Mouse (Mus musculus) lung, embryonic 15.5 days (tissue): Measurements from ENCODE around the gene Mrps2. TPM values are rescaled to one million over a fixed set of nuclear protein-coding genes. Genes with fewer than 3 reads are reported as not detected.

Experiments
- ATAC-seq: fragments of 200-750 bp; cut with Nextera tagmentation; 2 replicates; pipeline ENCODE4 v1.8.0; 2017; ENCODE audit warnings: moderate number of reproducible peaks, borderline replicate concordance; ENCODE audit not compliant: low FRiP score, low TSS enrichment; ENCODE audit errors: extremely low read depth
- H3K27ac ChIP-seq: fragments of 300-500 bp; sonication (generic); 2 replicates; pipeline ENCODE4 v1.5.1; 2015; ENCODE audit warnings: moderate library complexity, mild to moderate bottlenecking, inconsistent platforms
- H3K27me3 ChIP-seq: fragments of 300-500 bp; sonication (generic); 2 replicates; pipeline ENCODE4 v1.6.1; 2015; ENCODE audit warnings: inconsistent platforms
- H3K36me3 ChIP-seq: fragments of 300-500 bp; sonication (generic); 2 replicates; pipeline ENCODE4 v1.6.1; 2015; ENCODE audit warnings: inconsistent platforms
- H3K4me1 ChIP-seq: fragments of 300-500 bp; sonication (generic); 2 replicates; pipeline ENCODE4 v1.6.1; 2015; ENCODE audit warnings: inconsistent platforms
- H3K4me2 ChIP-seq: fragments of 300-500 bp; sonication (generic); 2 replicates; pipeline ENCODE4 v1.6.1; 2015; ENCODE audit warnings: inconsistent platforms, mild to moderate bottlenecking, moderate library complexity
- H3K4me3 ChIP-seq: fragments of 300-500 bp; sonication (generic); 2 replicates; pipeline ENCODE4 v1.5.1; 2015; ENCODE audit warnings: mild to moderate bottlenecking, inconsistent platforms
- H3K9ac ChIP-seq: fragments of 300-500 bp; sonication (generic); 2 replicates; pipeline ENCODE4 v1.6.1; 2015; ENCODE audit warnings: inconsistent platforms
- H3K9me3 ChIP-seq: fragments of 300-500 bp; sonication (generic); 2 replicates; pipeline ENCODE4 v1.6.1; 2016; ENCODE audit warnings: inconsistent platforms
- WGBS: fragments of 180-500 bp; shearing (Covaris S2); methylation state at CpG from one replicate; pipeline ENCODE4 v1.1.7; 2015; 5-methylcytosine and 5-hydroxymethylcytosine counted together
- polyA plus RNA-seq: library from polyadenylated mRNA; unstranded; fragments of >200 nt; fragmentation: Nextera tagmentation; extraction: Ambion mirVana; gene quantifications from 2 replicates; pipeline ENCODE4 v1.2.1, GENCODE M21; 2015

The Mrps2 gene
- polyA plus RNA-seq: 53.0 and 53.7 TPM in 2 replicates

GRCm38 (mm10) chr2:28467860-28468485 is at the start of gene Mrps2:
Gene Mrps2 (plus strand): TSS chr2:28468066.
- Histone ChIP-seq H3K9ac (peak within 1 kb of the TSS; percentile 97), H3K9me3 (peaks cover 4% of the 10 kb centered on the region), H3K4me2 (peak within 1 kb of the TSS; percentile 68), H3K36me3 (peaks cover 40% of the 10 kb centered on the region), H3K27ac (no peak within 1 kb of the TSS), H3K27me3 (peaks cover 6% of the 10 kb centered on the region; the same call in 1 of the 2 replicates), H3K4me3 (peak within 1 kb of the TSS; percentile 86), H3K4me1 (peaks cover 17% of the 10 kb centered on the region)
- under 1% methylated on average over 52 of the region's 52 CpGs for WGBS
- ATAC-seq: peak; percentile 92

DNA sequence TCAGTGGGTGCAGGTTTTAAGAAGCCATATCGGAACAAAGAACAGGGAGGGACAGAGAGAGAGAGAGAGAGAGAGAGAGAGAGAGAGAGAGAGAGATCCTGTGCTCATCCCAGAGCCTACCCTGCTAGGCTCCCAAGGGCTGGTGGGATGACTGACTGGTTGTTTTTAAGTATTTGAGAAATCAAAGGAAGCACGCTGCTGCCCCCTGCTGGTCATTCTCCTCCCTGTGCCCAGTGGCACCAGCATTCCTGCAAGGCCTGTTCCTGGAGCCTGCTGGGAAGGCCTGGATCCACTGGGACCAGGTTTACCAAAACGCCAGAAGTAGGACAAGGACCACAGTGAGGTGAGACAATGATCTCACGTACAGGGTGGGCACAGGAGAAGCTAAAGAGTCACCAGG is 48.0 kb upstream of the Mrps2 start:
- no peaks in the 10 kb centered on the region for H3K27me3 ChIP-seq
- no peak overlapping the region for H3K9ac ChIP-seq
- no peak overlapping the region for H3K4me3 ChIP-seq
- H3K4me2 ChIP-seq: no peak overlapping the region
- no peak overlapping the region for H3K27ac ChIP-seq
- no peak for ATAC-seq
- H3K36me3 ChIP-seq: no peaks in the 10 kb centered on the region
- no peaks in the 10 kb centered on the region for H3K9me3 ChIP-seq
- WGBS: 18% methylated on average over 4 of the region's 4 CpGs
- peaks cover 10% of the 10 kb centered on the region; the same call in 1 of the 2 replicates for H3K4me1 ChIP-seq

- no peak overlapping the region for H3K27ac ChIP-seq
- H3K4me3 ChIP-seq: no peak overlapping the region
- 29% methylated on average over 3 of the region's 3 CpGs for WGBS
- H3K4me1 ChIP-seq: no peaks in the 10 kb centered on the region
- no peaks in the 10 kb centered on the region for H3K27me3 ChIP-seq
- ATAC-seq: no peak
- H3K36me3 ChIP-seq: no peaks in the 10 kb centered on the region
- H3K9me3 ChIP-seq: no peaks in the 10 kb centered on the region
- H3K9ac ChIP-seq: no peak overlapping the region
- H3K4me2 ChIP-seq: no peak overlapping the region
Measured at GRCm38 (mm10) chr2:28423167-28423566, 44.7 kb upstream of the Mrps2 start.

DNA sequence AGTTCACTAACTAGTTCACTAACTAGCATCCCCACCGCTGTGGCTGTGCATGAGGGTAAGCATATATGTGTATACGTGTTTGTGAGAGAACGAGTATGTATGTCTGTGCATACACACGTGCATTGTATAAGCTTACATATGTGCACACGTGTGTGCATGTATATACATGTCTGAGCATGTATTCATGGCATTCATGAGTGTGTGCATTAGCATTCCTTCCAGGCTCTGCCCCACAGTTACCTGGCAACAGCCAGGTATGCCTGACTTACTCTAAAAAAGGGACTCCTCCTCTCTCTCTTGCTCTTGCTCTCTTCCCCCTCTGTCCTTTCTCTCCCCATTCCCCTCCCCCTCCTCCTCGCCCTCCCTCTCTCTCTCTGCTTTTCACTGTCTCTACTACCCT is 40.6 kb upstream of the Mrps2 start:
- 0 out of 2 replicates have a peak, but pooled peaks cover 2% of the 10 kb centered on the region for H3K4me1 ChIP-seq
- no peak overlapping the region for H3K4me3 ChIP-seq
- no peak overlapping the region for H3K27ac ChIP-seq
- no peaks in the 10 kb centered on the region for H3K27me3 ChIP-seq
- H3K9ac ChIP-seq: no peak overlapping the region
- H3K4me2 ChIP-seq: no peak overlapping the region
- H3K36me3 ChIP-seq: no peaks in the 10 kb centered on the region
- ATAC-seq: no peak
- 74% methylated on average over 6 of the region's 6 CpGs for WGBS
- 0 out of 2 replicates have a peak, but pooled peaks cover 4% of the 10 kb centered on the region for H3K9me3 ChIP-seq

GRCm38 (mm10) chr2:28430846-28431245 is 37.0 kb upstream of the Mrps2 start:
- Histone ChIP-seq H3K27ac (peak overlapping the region; percentile 56), H3K4me1 (peaks cover 16% of the 10 kb centered on the region), H3K9ac (no peak overlapping the region), H3K4me3 (no peak overlapping the region), H3K4me2 (no peak overlapping the region), H3K9me3 (0 out of 2 replicates have a peak, but pooled peaks cover 4% of the 10 kb centered on the region), H3K36me3 (no peaks in the 10 kb centered on the region), H3K27me3 (no peaks in the 10 kb centered on the region)
- ATAC-seq: no peak; the same call in 1 of the 2 replicates
- 36% methylated on average over 6 of the region's 6 CpGs for whole genome bisulfite sequencing

DNA sequence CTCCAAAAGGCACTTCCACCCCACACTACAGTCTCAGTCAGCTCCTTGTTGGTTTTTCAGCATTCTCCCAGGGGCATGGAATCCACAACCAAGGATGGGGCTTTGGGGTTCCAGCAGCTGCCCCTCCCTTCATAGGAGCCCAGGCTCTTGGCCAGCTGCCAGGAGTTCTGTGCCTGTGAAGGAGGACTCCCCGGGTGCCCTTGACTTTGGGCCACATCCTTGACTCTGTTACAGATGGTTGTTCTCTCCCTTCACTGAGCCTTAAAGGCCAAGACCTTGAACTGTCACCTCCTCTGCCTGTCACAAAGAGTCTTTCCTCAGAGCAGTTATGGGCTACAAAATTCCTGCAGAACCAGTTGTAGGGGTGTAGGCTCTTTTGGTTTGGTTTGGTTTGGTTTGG is 35.1 kb upstream of the Mrps2 start:
- Histone ChIP-seq H3K27ac (peak overlapping the region; percentile 79), H3K36me3 (no peaks in the 10 kb centered on the region), H3K4me2 (no peak overlapping the region), H3K9me3 (0 out of 2 replicates have a peak, but pooled peaks cover 4% of the 10 kb centered on the region), H3K9ac (no peak overlapping the region), H3K27me3 (no peaks in the 10 kb centered on the region), H3K4me1 (peaks cover 16% of the 10 kb centered on the region), H3K4me3 (no peak overlapping the region)
- WGBS: 0% methylated on average over 1 of the region's 1 CpGs
- ATAC-seq: peak; percentile 65; the same call in 1 of the 2 replicates

GRCm38 (mm10) chr2:28433512-28433911 is 34.4 kb upstream of the Mrps2 start:
- Histone ChIP-seq H3K4me2 (no peak overlapping the region), H3K4me1 (peaks cover 16% of the 10 kb centered on the region), H3K27me3 (no peaks in the 10 kb centered on the region), H3K9me3 (0 out of 2 replicates have a peak, but pooled peaks cover 4% of the 10 kb centered on the region), H3K4me3 (no peak overlapping the region), H3K27ac (peak overlapping the region; percentile 79), H3K36me3 (no peaks in the 10 kb centered on the region), H3K9ac (no peak overlapping the region)
- ATAC-seq: no peak
- no CpG with 5 or more reads among the region's 2 CpGs for WGBS

- WGBS: 82% methylated on average over 11 of the region's 11 CpGs
- no peak overlapping the region for H3K4me2 ChIP-seq
- ATAC-seq: no peak
- H3K27me3 ChIP-seq: no peaks in the 10 kb centered on the region
- H3K4me1 ChIP-seq: peaks cover 16% of the 10 kb centered on the region
- no peaks in the 10 kb centered on the region for H3K9me3 ChIP-seq
- no peak overlapping the region for H3K4me3 ChIP-seq
- H3K36me3 ChIP-seq: no peaks in the 10 kb centered on the region
- no peak overlapping the region for H3K27ac ChIP-seq
- H3K9ac ChIP-seq: no peak overlapping the region
Measured at GRCm38 (mm10) chr2:28435401-28435800, 32.5 kb upstream of the Mrps2 start.

DNA sequence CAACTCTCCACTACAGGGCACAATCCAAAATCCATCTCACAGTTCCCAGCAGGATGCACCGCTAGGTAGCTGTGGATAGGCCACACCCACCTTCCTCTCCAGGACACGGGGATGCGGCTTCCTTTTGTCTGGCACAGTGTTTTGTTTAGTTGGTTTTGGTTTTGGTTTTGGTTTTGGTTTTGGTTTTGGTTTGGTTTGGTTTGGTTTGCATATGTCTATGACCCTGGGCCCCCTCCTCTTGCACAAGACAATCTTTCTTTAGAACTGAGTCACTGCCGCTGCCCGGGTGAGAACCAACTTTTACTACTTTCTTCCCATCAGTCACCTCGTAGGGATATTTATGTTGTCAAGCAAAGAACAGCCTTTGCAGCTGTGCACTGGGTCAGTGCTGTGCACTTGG is 27.0 kb upstream of the Mrps2 start:
- Histone ChIP-seq H3K27me3 (no peaks in the 10 kb centered on the region), H3K4me1 (no peaks in the 10 kb centered on the region), H3K9me3 (no peaks in the 10 kb centered on the region), H3K9ac (no peak overlapping the region), H3K27ac (no peak overlapping the region), H3K4me3 (no peak overlapping the region), H3K4me2 (no peak overlapping the region), H3K36me3 (no peaks in the 10 kb centered on the region)
- no peak for ATAC-seq
- 58% methylated on average over 6 of the region's 6 CpGs for WGBS

DNA sequence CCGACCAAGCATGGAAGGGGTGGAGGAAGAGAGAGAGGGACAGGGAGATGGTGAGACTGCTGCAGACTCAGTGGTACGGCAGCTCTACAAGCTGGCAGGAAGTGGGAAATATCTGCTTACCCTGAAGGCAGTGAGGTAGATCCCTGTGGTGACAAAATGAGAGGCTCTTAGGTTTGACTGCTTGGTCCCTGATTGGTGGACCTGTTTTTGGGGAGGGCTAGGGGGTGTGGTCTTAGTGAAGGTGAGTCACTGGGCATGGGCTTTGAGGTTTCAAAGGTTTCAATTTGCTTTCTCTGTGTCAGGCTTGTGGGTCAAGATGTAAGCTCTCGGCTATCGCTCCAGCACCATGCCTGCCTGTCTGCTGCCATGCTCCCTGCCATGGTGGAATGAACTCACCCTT is 22.8 kb upstream of the Mrps2 start:
- 77% methylated on average over 4 of the region's 4 CpGs for WGBS

GRCm38 (mm10) chr2:28446181-28446514 is 21.7 kb upstream of the Mrps2 start:
- peak overlapping the region; percentile 90 for H3K27ac ChIP-seq
- ATAC-seq: no peak
- H3K4me2 ChIP-seq: peak overlapping the region; percentile 98

More for the DNA sequence above, 22.8 kb upstream of the Mrps2 start:
- no peak overlapping the region for H3K9ac ChIP-seq
- H3K36me3 ChIP-seq: no peaks in the 10 kb centered on the region
- peaks cover 12% of the 10 kb centered on the region; the same call in 1 of the 2 replicates for H3K4me1 ChIP-seq
- ATAC-seq: no peak
- no peaks in the 10 kb centered on the region for H3K27me3 ChIP-seq
- H3K4me2 ChIP-seq: no peak overlapping the region
- no peak overlapping the region for H3K4me3 ChIP-seq
- H3K27ac ChIP-seq: no peak overlapping the region
- no peaks in the 10 kb centered on the region for H3K9me3 ChIP-seq

DNA sequence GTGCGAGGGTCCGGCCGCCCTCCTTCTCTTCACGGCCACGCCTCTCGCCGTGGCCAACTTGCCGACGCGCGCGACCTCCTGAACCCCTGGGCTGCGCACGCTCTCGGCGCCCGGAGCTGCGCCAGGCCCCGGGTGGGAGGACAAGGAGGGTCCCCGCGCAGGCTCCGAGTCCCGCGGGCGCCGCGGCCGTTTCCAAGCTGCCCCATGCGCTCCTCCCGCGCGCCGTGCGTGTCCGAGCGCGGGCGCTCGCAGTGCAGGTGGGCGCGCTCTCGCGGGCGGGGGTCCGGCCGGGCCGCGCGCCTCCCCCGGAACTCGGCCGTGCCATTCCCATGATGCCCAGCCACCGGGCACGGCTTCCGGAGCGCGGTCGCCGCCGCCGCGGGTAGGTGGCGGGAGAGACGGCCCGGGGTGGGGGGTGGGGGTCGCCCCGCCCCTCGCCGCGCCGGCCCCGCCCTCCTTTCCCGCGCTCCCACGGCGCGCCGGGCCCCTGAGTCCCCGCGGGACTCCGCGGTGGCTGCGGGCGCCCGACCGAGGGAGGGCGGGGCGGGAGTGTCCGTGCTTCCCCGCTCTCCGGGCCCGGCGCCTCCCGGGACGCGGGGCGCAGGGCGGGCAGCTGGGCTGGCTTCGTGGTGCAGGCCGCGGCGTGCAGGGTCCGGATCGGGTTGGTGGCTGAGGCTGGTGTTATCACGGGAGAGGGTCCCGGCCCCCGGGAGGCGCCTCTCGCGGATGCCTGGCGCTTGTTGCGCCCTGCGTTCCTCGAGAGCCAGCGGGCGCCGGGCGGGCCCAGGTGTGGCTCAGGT is 21.2 kb upstream of the Mrps2 start, which contains the start of gene Ppp1r26:
Gene Ppp1r26, plus strand, starts transcription at position 286 of the 800 bp plus-strand sequence.
- peaks cover 12% of the 10 kb centered on the region; the same call in 1 of the 2 replicates for H3K4me1 ChIP-seq
- peak within 1 kb of the TSS; percentile 76 for H3K4me3 ChIP-seq
- peaks cover 7% of the 10 kb centered on the region; the same call in 1 of the 2 replicates for H3K36me3 ChIP-seq
- H3K9ac ChIP-seq: peak within 1 kb of the TSS; percentile 84
- WGBS: under 1% methylated on average over 103 of the region's 118 CpGs
- no peaks in the 10 kb centered on the region for H3K27me3 ChIP-seq
- peak within 1 kb of the TSS; percentile 98 for H3K4me2 ChIP-seq
- H3K27ac ChIP-seq: peak within 1 kb of the TSS; percentile 90
- H3K9me3 ChIP-seq: no peaks in the 10 kb centered on the region
- ATAC-seq: peak; percentile 74

More at GRCm38 (mm10) chr2:28446181-28446514, 21.7 kb upstream of the Mrps2 start:
- Histone ChIP-seq H3K9ac (peak overlapping the region; percentile 84), H3K9me3 (no peaks in the 10 kb centered on the region), H3K36me3 (0 out of 2 replicates have a peak, but pooled peaks cover 4% of the 10 kb centered on the region), H3K27me3 (no peaks in the 10 kb centered on the region), H3K4me1 (peaks cover 12% of the 10 kb centered on the region; the same call in 1 of the 2 replicates), H3K4me3 (peak overlapping the region; percentile 76)
- WGBS: 3% methylated on average over 5 of the region's 5 CpGs
